Mouse (Mus musculus) frontal cortex, postnatal 36 days (tissue): ENCODE data around the gene Lbx2.

ENCODE experiments used
- DNase-seq, 2 experiments: peaks; one replicate each; pipeline ENCODE4 v3.0.0; 2022; ENCODE audit warnings: low spot score in 2 of 2

Lbx2 gene

GRCm38 (mm10) chr6:83070311-83071219, 15.6 kb upstream of the Lbx2 start:
- DNase-seq, result peak; percentile 38 to 63

- DNase-seq, result no peak
Measured at GRCm38 (mm10) chr6:83071220-83071619, 14.9 kb upstream of the Lbx2 start.

GRCm38 (mm10) chr6:83074979-83075378, 11.2 kb upstream of the Lbx2 start:
- DNase-seq, result no peak

GRCm38 (mm10) chr6:83077630-83078323, 8.4 kb upstream of the Lbx2 start, which contains the start of gene Pcgf1:
Gene Pcgf1, plus strand, starts transcription at chr6:83077869.
- DNase-seq, result peak in 1 of 2 experiments; percentile 43

GRCm38 (mm10) chr6:83078324-83078858, 7.8 kb upstream of the Lbx2 start:
- DNase-seq, result peak; percentile 99 to 100

- DNase-seq, result no peak
Measured at GRCm38 (mm10) chr6:83080210-83080609, 6.0 kb upstream of the Lbx2 start.

GRCm38 (mm10) chr6:83083497-83083896, 2.7 kb upstream of the Lbx2 start:
- no peak for DNase-seq

- DNase-seq, result no peak
Measured at GRCm38 (mm10) chr6:83084477-83084876, 1.7 kb upstream of the Lbx2 start.

GRCm38 (mm10) chr6:83087205-83087925, 1.2 kb downstream of the Lbx2 start:
- DNase-seq, result no peak

GRCm38 (mm10) chr6:83087926-83088260, 1.7 kb downstream of the Lbx2 start:
- DNase-seq, result no peak

- DNase-seq, result no peak
Measured at GRCm38 (mm10) chr6:83092416-83093127, 6.4 kb downstream of the Lbx2 start.

GRCm38 (mm10) chr6:83095968-83096367, 9.8 kb downstream of the Lbx2 start:
- no peak for DNase-seq

GRCm38 (mm10) chr6:83098411-83098810, 12.2 kb downstream of the Lbx2 start:
- DNase-seq, result no peak

GRCm38 (mm10) chr6:83101316-83101687, 15.1 kb downstream of the Lbx2 start, which contains the start of the genes Ccdc142 and Gm42688:
Gene Ccdc142, plus strand, starts transcription at chr6:83101601.
Gene Gm42688, plus strand, starts transcription at chr6:83101617.
- DNase-seq, result peak; percentile 83 to 91

- DNase-seq, result no peak
Measured at GRCm38 (mm10) chr6:83101688-83102556, 15.8 kb downstream of the Lbx2 start.

GRCm38 (mm10) chr6:83103130-83103650, 17.0 kb downstream of the Lbx2 start:
- DNase-seq, result no peak

- no peak for DNase-seq
Measured at GRCm38 (mm10) chr6:83104158-83104557, 18.0 kb downstream of the Lbx2 start.

GRCm38 (mm10) chr6:83107566-83108400, 21.6 kb downstream of the Lbx2 start:
- peak; percentile 69 to 73 for DNase-seq
